Mouse (Mus musculus) cerebellum, adult 11-12 months (tissue): ENCODE data around the gene Olfr612.
"Not testable (repeated sequence)": the region's sequence is repeated elsewhere in the genome, so short reads cannot be mapped to it uniquely, and the experiment has no call there.

Experiments
- DNase-seq: peaks from one replicate; pipeline ENCODE4 v3.0.0; 2022

Olfr612 gene

GRCm38 (mm10) chr7:103542617-103543016, at the start of gene Olfr612:
Olfr612 (minus strand) TSS chr7:103542717.
- DNase-seq: not testable (repeated sequence)

- no peak for DNase-seq
These were observed 47.3 kb upstream of the Olfr612 start, which contains the start of gene Olfr618 for GRCm38 (mm10) chr7:103589803-103590202. Olfr618 (plus strand) TSS chr7:103590103.

- DNase-seq: no peak
These were observed 30.2 kb upstream of the Olfr612 start, which contains the start of gene Olfr617 for GRCm38 (mm10) chr7:103572761-103573160. Olfr617 (plus strand) TSS chr7:103573061.

- no peak for DNase-seq
These were observed 26.5 kb upstream of the Olfr612 start, which contains the start of gene Olfr616 for GRCm38 (mm10) chr7:103569043-103569442. Olfr616 (minus strand) TSS chr7:103569143.

- no peak for DNase-seq
These were observed 13.3 kb upstream of the Olfr612 start, which contains the start of gene Olfr615 for GRCm38 (mm10) chr7:103555779-103556178. Olfr615 (plus strand) TSS chr7:103556079.

GRCm38 (mm10) chr7:103547774-103548173, 5.3 kb upstream of the Olfr612 start, which contains the start of gene Olfr613:
Olfr613 (plus strand) TSS chr7:103548074.
- no peak for DNase-seq

- DNase-seq: not testable (repeated sequence)
These were observed 21.8 kb downstream of the Olfr612 start, which contains the start of gene Olfr611 for GRCm38 (mm10) chr7:103520746-103521145. Olfr611 (minus strand) TSS chr7:103520846.

- no peak for DNase-seq
These were observed 30.5 kb downstream of the Olfr612 start, which contains the start of gene Olfr610 for GRCm38 (mm10) chr7:103512022-103512421. Olfr610 (minus strand) TSS chr7:103512122.

GRCm38 (mm10) chr7:103497962-103498361, 44.6 kb downstream of the Olfr612 start, which contains the start of gene Olfr609:
Olfr609 (minus strand) TSS chr7:103498062.
- no peak for DNase-seq
